Mouse (Mus musculus): ENCODE data around the gene Xirp1.

The Xirp1 gene

GRCm38 (mm10) chr9:119972166-119972565, 51.2 kb downstream of the Xirp1 start:
- no peak for DNase-seq (ENCODE audit: low read depth, low spot score)

- no peak for DNase-seq (ENCODE audit: low read depth, low spot score)
Observed at GRCm38 (mm10) chr9:119970763-119971656, 52.4 kb downstream of the Xirp1 start.

- DNase-seq (ENCODE audit: low read depth, low spot score): no peak
Observed at GRCm38 (mm10) chr9:119970221-119970620, 53.2 kb downstream of the Xirp1 start.

DNA sequence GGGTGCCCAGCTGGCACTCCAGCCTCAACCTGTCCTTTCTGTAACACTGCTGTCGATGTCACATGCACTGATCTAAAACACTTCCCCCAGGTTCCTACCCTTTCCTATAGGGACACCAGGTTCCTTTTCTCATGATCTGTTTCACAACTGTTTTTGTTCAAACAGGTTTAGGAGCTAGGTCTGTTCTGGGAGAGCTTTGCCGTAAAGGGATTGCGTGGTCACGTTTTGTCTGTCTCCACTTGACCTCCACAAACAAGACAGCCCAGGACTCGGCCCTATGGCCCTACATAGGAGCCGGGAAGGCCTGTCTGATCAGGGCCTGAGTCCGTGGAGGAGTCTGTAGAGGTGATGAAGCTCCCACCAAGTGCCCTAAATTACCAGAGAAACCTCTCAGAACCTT, 53.6 kb downstream of the Xirp1 start:
- no peak for DNase-seq (ENCODE audit: low read depth, low spot score)

- DNase-seq (ENCODE audit: low read depth, low spot score): no peak
Observed at GRCm38 (mm10) chr9:119966221-119966910, 57.0 kb downstream of the Xirp1 start.

GRCm38 (mm10) chr9:119965186-119965585, 58.2 kb downstream of the Xirp1 start:
- no peak for DNase-seq (ENCODE audit: low read depth, low spot score)

- DNase-seq (ENCODE audit: low read depth, low spot score): no peak
Observed at GRCm38 (mm10) chr9:119964206-119964605, 59.2 kb downstream of the Xirp1 start.

Data from retina, adult 2 months (tissue).